Mouse (Mus musculus) yolk sac, embryonic 10.5 days (tissue): Measurements from ENCODE around the gene Selenon.

Experiments
- DNase-seq: peaks from one replicate; pipeline ENCODE4 v3.0.0-alpha.2; 2017; ENCODE audit warnings: low spot score

The Selenon gene

GRCm38 (mm10) chr4:134551494-134552316, at the start of gene Selenon:
TSS of gene Selenon (minus strand) at chr4:134552166.
- peak; percentile 75 for DNase-seq

GRCm38 (mm10) chr4:134601404-134601803, 49.4 kb upstream of the Selenon start:
- peak; percentile 28 for DNase-seq

- no peak for DNase-seq
These were observed 48.8 kb upstream of the Selenon start for GRCm38 (mm10) chr4:134600777-134601176.

GRCm38 (mm10) chr4:134600060-134600459, 48.1 kb upstream of the Selenon start:
- DNase-seq: no peak

GRCm38 (mm10) chr4:134596816-134597692, 45.1 kb upstream of the Selenon start:
- DNase-seq: no peak

GRCm38 (mm10) chr4:134594731-134595439, 42.9 kb upstream of the Selenon start:
- DNase-seq: no peak

GRCm38 (mm10) chr4:134592442-134592841, 40.5 kb upstream of the Selenon start:
- no peak for DNase-seq

- DNase-seq: no peak
These were observed 39.6 kb upstream of the Selenon start for GRCm38 (mm10) chr4:134591506-134592061.

GRCm38 (mm10) chr4:134590227-134590926, 38.4 kb upstream of the Selenon start:
- DNase-seq: no peak

- no peak for DNase-seq
These were observed 37.8 kb upstream of the Selenon start for GRCm38 (mm10) chr4:134589786-134590185.

GRCm38 (mm10) chr4:134588951-134589350, 37.0 kb upstream of the Selenon start:
- DNase-seq: no peak

- DNase-seq: no peak
These were observed 36.3 kb upstream of the Selenon start for GRCm38 (mm10) chr4:134588287-134588686.

GRCm38 (mm10) chr4:134587636-134588197, 35.8 kb upstream of the Selenon start:
- no peak for DNase-seq

GRCm38 (mm10) chr4:134586631-134587030, 34.7 kb upstream of the Selenon start:
- DNase-seq: no peak

- DNase-seq: no peak
These were observed 34.2 kb upstream of the Selenon start for GRCm38 (mm10) chr4:134586126-134586525.

- DNase-seq: no peak
These were observed 31.5 kb upstream of the Selenon start for GRCm38 (mm10) chr4:134583513-134583912.

- DNase-seq: no peak
These were observed 29.4 kb upstream of the Selenon start for GRCm38 (mm10) chr4:134581365-134581764.

- DNase-seq: no peak
These were observed 28.6 kb upstream of the Selenon start for GRCm38 (mm10) chr4:134580351-134581148.

- no peak for DNase-seq
These were observed 27.7 kb upstream of the Selenon start for GRCm38 (mm10) chr4:134579620-134580019.

- no peak for DNase-seq
These were observed 27.2 kb upstream of the Selenon start for GRCm38 (mm10) chr4:134579212-134579611.
